Mouse (Mus musculus) hindbrain, embryonic 12.5 days (tissue): Measurements from ENCODE around the gene Sorcs2. TPM values are rescaled to one million over a fixed set of nuclear protein-coding genes. Genes with fewer than 3 reads are reported as not detected.

ENCODE experiments used
- ATAC-seq: fragments of 200-750 bp; cut with Nextera tagmentation; 2 replicates; pipeline ENCODE4 v1.8.0; 2017; ENCODE audit warnings: moderate TSS enrichment; ENCODE audit not compliant: low FRiP score
- H3K27ac ChIP-seq: fragments of 300-500 bp; sonication (generic); 2 replicates; pipeline ENCODE4 v1.5.1; 2016; ENCODE audit warnings: mild to moderate bottlenecking
- H3K27me3 ChIP-seq: fragments of 300-500 bp; sonication (generic); 2 replicates; pipeline ENCODE4 v1.6.1; 2016; ENCODE audit warnings: mild to moderate bottlenecking
- H3K36me3 ChIP-seq: fragments of 300-500 bp; sonication (generic); 2 replicates; pipeline ENCODE4 v1.6.1; 2016; ENCODE audit warnings: mild to moderate bottlenecking
- H3K4me1 ChIP-seq: fragments of 300-500 bp; sonication (generic); 2 replicates; pipeline ENCODE4 v1.6.1; 2016
- H3K4me2 ChIP-seq: fragments of 300-500 bp; sonication (generic); replicated peaks from 2 replicates; pipeline ENCODE4 v1.6.1; 2016; ENCODE audit warnings: mild to moderate bottlenecking
- H3K4me3 ChIP-seq: fragments of 300-500 bp; sonication (generic); 2 replicates; pipeline ENCODE4 v1.5.1; 2016; ENCODE audit warnings: mild to moderate bottlenecking
- H3K9ac ChIP-seq: fragments of 300-500 bp; sonication (generic); 2 replicates; pipeline ENCODE4 v1.6.1; 2016; ENCODE audit warnings: mild to moderate bottlenecking, moderate library complexity
- H3K9me3 ChIP-seq: fragments of 300-500 bp; sonication (generic); replicated peaks from 2 replicates; pipeline ENCODE4 v1.6.1; 2016; ENCODE audit warnings: mild to moderate bottlenecking
- WGBS: fragments of 180-500 bp; shearing (Covaris S2); methylation state at CpG from one replicate; pipeline ENCODE4 v1.1.7; 2016; 5-methylcytosine and 5-hydroxymethylcytosine counted together
- polyA plus RNA-seq: library from polyadenylated mRNA; unstranded; fragments of >200 nt; fragmentation: Nextera tagmentation; extraction: Ambion mirVana; gene quantifications from 2 replicates; pipeline ENCODE4 v1.2.1, GENCODE M21; 2016

Gene Sorcs2
- polyA plus RNA-seq, 1 experiment from 2014 or later: 17.5 TPM

GRCm38 (mm10) chr5:36339283-36339682, 58.7 kb downstream of the Sorcs2 start:
- H3K27ac ChIP-seq: peak overlapping the region; percentile 78
- H3K4me3 ChIP-seq: no peak overlapping the region
- WGBS: 33% methylated on average over 3 of the region's 3 CpGs
- H3K4me2 ChIP-seq: no peak overlapping the region
- H3K36me3 ChIP-seq: no peaks in the 10 kb centered on the region
- H3K9me3 ChIP-seq: no peaks in the 10 kb centered on the region
- H3K9ac ChIP-seq: no peak overlapping the region
- no peaks in the 10 kb centered on the region for H3K27me3 ChIP-seq
- peaks cover 36% of the 10 kb centered on the region for H3K4me1 ChIP-seq
- ATAC-seq: peak; percentile 53

- H3K4me3 ChIP-seq: no peak overlapping the region
- H3K27ac ChIP-seq: no peak overlapping the region
- no peak for ATAC-seq
- no peaks in the 10 kb centered on the region for H3K9me3 ChIP-seq
- H3K36me3 ChIP-seq: no peaks in the 10 kb centered on the region
- H3K4me2 ChIP-seq: no peak overlapping the region
- no peak overlapping the region for H3K9ac ChIP-seq
- WGBS: 75% methylated on average over 7 of the region's 7 CpGs
- no peaks in the 10 kb centered on the region; the same call in 1 of the 2 replicates for H3K27me3 ChIP-seq
- peaks cover 47% of the 10 kb centered on the region for H3K4me1 ChIP-seq
These were observed 61.7 kb downstream of the Sorcs2 start for GRCm38 (mm10) chr5:36336252-36336651.

GRCm38 (mm10) chr5:36335661-36336060, 62.3 kb downstream of the Sorcs2 start:
- no peak overlapping the region for H3K9ac ChIP-seq
- peak overlapping the region; percentile 4; the same call in 1 of the 2 replicates for H3K27ac ChIP-seq
- H3K36me3 ChIP-seq: no peaks in the 10 kb centered on the region
- H3K4me1 ChIP-seq: peaks cover 53% of the 10 kb centered on the region
- H3K4me3 ChIP-seq: no peak overlapping the region
- no peak for ATAC-seq
- no peaks in the 10 kb centered on the region; the same call in 1 of the 2 replicates for H3K27me3 ChIP-seq
- H3K9me3 ChIP-seq: no peaks in the 10 kb centered on the region
- 64% methylated on average over 2 of the region's 2 CpGs for WGBS
- H3K4me2 ChIP-seq: no peak overlapping the region

- H3K9me3 ChIP-seq: no peaks in the 10 kb centered on the region
- ATAC-seq: peak; percentile 59; the same call in 1 of the 2 replicates
- no peak overlapping the region for H3K4me2 ChIP-seq
- H3K27me3 ChIP-seq: no peaks in the 10 kb centered on the region; the same call in 1 of the 2 replicates
- peak overlapping the region; percentile 30; the same call in 1 of the 2 replicates for H3K27ac ChIP-seq
- peaks cover 46% of the 10 kb centered on the region for H3K4me1 ChIP-seq
- H3K9ac ChIP-seq: no peak overlapping the region
- H3K36me3 ChIP-seq: no peaks in the 10 kb centered on the region
- H3K4me3 ChIP-seq: no peak overlapping the region
- whole genome bisulfite sequencing: 27% methylated on average over 7 of the region's 7 CpGs
These were observed 63.7 kb downstream of the Sorcs2 start for GRCm38 (mm10) chr5:36334227-36334626.

GRCm38 (mm10) chr5:36330472-36331155, 67.3 kb downstream of the Sorcs2 start:
- Histone ChIP-seq H3K27me3 (no peaks in the 10 kb centered on the region; the same call in 1 of the 2 replicates), H3K4me1 (peaks cover 32% of the 10 kb centered on the region), H3K9me3 (no peaks in the 10 kb centered on the region), H3K27ac (peak overlapping the region; percentile 60), H3K4me3 (no peak overlapping the region), H3K4me2 (no peak overlapping the region), H3K9ac (no peak overlapping the region), H3K36me3 (no peaks in the 10 kb centered on the region)
- no peak for ATAC-seq
- 65% methylated on average over 21 of the region's 21 CpGs for WGBS

GRCm38 (mm10) chr5:36326057-36327010, 71.6 kb downstream of the Sorcs2 start:
- Histone ChIP-seq H3K27ac (no peak overlapping the region), H3K4me1 (peaks cover 36% of the 10 kb centered on the region), H3K9me3 (no peaks in the 10 kb centered on the region), H3K36me3 (no peaks in the 10 kb centered on the region), H3K9ac (no peak overlapping the region), H3K27me3 (no peaks in the 10 kb centered on the region; the same call in 1 of the 2 replicates), H3K4me3 (no peak overlapping the region), H3K4me2 (no peak overlapping the region)
- WGBS: 82% methylated on average over 9 of the region's 9 CpGs
- no peak for ATAC-seq

- H3K4me2 ChIP-seq: no peak overlapping the region
- H3K4me1 ChIP-seq: peaks cover 34% of the 10 kb centered on the region
- peak; percentile 73 for ATAC-seq
- H3K36me3 ChIP-seq: no peaks in the 10 kb centered on the region
- no peak overlapping the region for H3K9ac ChIP-seq
- WGBS: 26% methylated on average over 9 of the region's 9 CpGs
- peak overlapping the region; percentile 60 for H3K27ac ChIP-seq
- no peaks in the 10 kb centered on the region for H3K9me3 ChIP-seq
- H3K27me3 ChIP-seq: peaks cover 4% of the 10 kb centered on the region; the same call in 1 of the 2 replicates
- no peak overlapping the region for H3K4me3 ChIP-seq
These were observed 73.8 kb downstream of the Sorcs2 start for GRCm38 (mm10) chr5:36324140-36324572.

- H3K27ac ChIP-seq: peak overlapping the region; percentile 60
These were observed 74.4 kb downstream of the Sorcs2 start for GRCm38 (mm10) chr5:36323526-36323925.

GRCm38 (mm10) chr5:36321581-36321980, 76.4 kb downstream of the Sorcs2 start:
- H3K4me1 ChIP-seq: peaks cover 47% of the 10 kb centered on the region
- H3K4me3 ChIP-seq: no peak overlapping the region
- 31% methylated on average over 8 of the region's 8 CpGs for WGBS
- no peak overlapping the region for H3K9ac ChIP-seq
- no peaks in the 10 kb centered on the region for H3K9me3 ChIP-seq
- peaks cover 4% of the 10 kb centered on the region; the same call in 1 of the 2 replicates for H3K27me3 ChIP-seq
- no peak overlapping the region for H3K4me2 ChIP-seq
- H3K36me3 ChIP-seq: no peaks in the 10 kb centered on the region
- no peak overlapping the region for H3K27ac ChIP-seq
- ATAC-seq: no peak

More at GRCm38 (mm10) chr5:36323526-36323925, 74.4 kb downstream of the Sorcs2 start:
- Histone ChIP-seq H3K4me1 (peaks cover 36% of the 10 kb centered on the region), H3K27me3 (peaks cover 4% of the 10 kb centered on the region; the same call in 1 of the 2 replicates), H3K4me3 (no peak overlapping the region), H3K4me2 (no peak overlapping the region), H3K9ac (no peak overlapping the region), H3K36me3 (no peaks in the 10 kb centered on the region), H3K9me3 (no peaks in the 10 kb centered on the region)
- WGBS: 4% methylated on average over 2 of the region's 2 CpGs
- peak; percentile 76 for ATAC-seq

GRCm38 (mm10) chr5:36320667-36321066, 77.3 kb downstream of the Sorcs2 start:
- WGBS: 88% methylated on average over 8 of the region's 8 CpGs
- Histone ChIP-seq H3K4me3 (no peak overlapping the region), H3K4me1 (peaks cover 47% of the 10 kb centered on the region), H3K27ac (no peak overlapping the region), H3K36me3 (no peaks in the 10 kb centered on the region), H3K4me2 (no peak overlapping the region), H3K9ac (no peak overlapping the region), H3K27me3 (peaks cover 4% of the 10 kb centered on the region; the same call in 1 of the 2 replicates), H3K9me3 (no peaks in the 10 kb centered on the region)
- no peak for ATAC-seq

- Histone ChIP-seq H3K9ac (no peak overlapping the region), H3K4me3 (no peak overlapping the region), H3K4me2 (no peak overlapping the region), H3K27me3 (peaks cover 4% of the 10 kb centered on the region; the same call in 1 of the 2 replicates), H3K9me3 (no peaks in the 10 kb centered on the region), H3K27ac (no peak overlapping the region), H3K4me1 (peaks cover 51% of the 10 kb centered on the region), H3K36me3 (no peaks in the 10 kb centered on the region)
- WGBS: 31% methylated on average over 6 of the region's 6 CpGs
- ATAC-seq: no peak
These were observed 80.1 kb downstream of the Sorcs2 start for GRCm38 (mm10) chr5:36317641-36318368.
